Mouse (Mus musculus): Measurements from ENCODE around the gene Slc17a1. TPM values are rescaled to one million over a fixed set of nuclear protein-coding genes. Genes with fewer than 3 reads are reported as not detected.

Gene Slc17a1
- polyA plus RNA-seq, 1 experiment, result not detected

- no peak for DNase-seq
- WGBS, result 33% methylated on average over 2 of the region's 2 CpGs
- TF ChIP-seq POLR2A (IDR thresholded peaks at IDR 0.05; ENCODE audit: borderline replicate concordance, extremely low read depth, low read depth, low read length) (no peak), CTCF (IDR thresholded peaks at IDR 0.05; ENCODE audit: insufficient read depth, low read length) (peak; percentile 34; the same call in 1 of the 2 replicates)
These were observed 18.0 kb downstream of the Slc17a1 start for GRCm38 (mm10) chr13:23885540-23885939.

GRCm38 (mm10) chr13:23887026-23887725, 19.6 kb downstream of the Slc17a1 start:
- WGBS, result 49% methylated on average over 3 of the region's 3 CpGs
- TF ChIP-seq POLR2A (IDR thresholded peaks at IDR 0.05; ENCODE audit: borderline replicate concordance, extremely low read depth, low read depth, low read length), result no peak
- TF ChIP-seq CTCF (IDR thresholded peaks at IDR 0.05; ENCODE audit: insufficient read depth, low read length), result no peak
- Histone ChIP-seq H3K4me1 (ENCODE audit: control insufficient read depth, insufficient read depth, low read length) (no peaks in the 10 kb centered on the region), H3K4me3 (replicated peaks; ENCODE audit: extremely low read depth, low read depth, low read length) (no peak overlapping the region)
- no peak for DNase-seq

More at GRCm38 (mm10) chr13:23885540-23885939, 18.0 kb downstream of the Slc17a1 start:
- no peaks in the 10 kb centered on the region for H3K4me1 ChIP-seq (ENCODE audit: control insufficient read depth, insufficient read depth, low read length)
- no peak overlapping the region for H3K4me3 ChIP-seq (replicated peaks; ENCODE audit: extremely low read depth, low read depth, low read length)

GRCm38 (mm10) chr13:23889011-23889605, 21.6 kb downstream of the Slc17a1 start:
- WGBS, result 63% methylated on average over 6 of the region's 6 CpGs
- H3K4me1 ChIP-seq (ENCODE audit: control insufficient read depth, insufficient read depth, low read length), result no peaks in the 10 kb centered on the region
- H3K4me3 ChIP-seq (replicated peaks; ENCODE audit: extremely low read depth, low read depth, low read length), result no peak overlapping the region
- no peak for DNase-seq
- TF ChIP-seq CTCF (IDR thresholded peaks at IDR 0.05; ENCODE audit: insufficient read depth, low read length), result no peak
- no peak for TF ChIP-seq POLR2A (IDR thresholded peaks at IDR 0.05; ENCODE audit: borderline replicate concordance, extremely low read depth, low read depth, low read length)

- Histone ChIP-seq H3K4me1 (ENCODE audit: control insufficient read depth, insufficient read depth, low read length) (no peaks in the 10 kb centered on the region), H3K4me3 (replicated peaks; ENCODE audit: extremely low read depth, low read depth, low read length) (no peak overlapping the region)
- no peak for DNase-seq
- TF ChIP-seq POLR2A (IDR thresholded peaks at IDR 0.05; ENCODE audit: borderline replicate concordance, extremely low read depth, low read depth, low read length), result no peak
- no peak for TF ChIP-seq CTCF (IDR thresholded peaks at IDR 0.05; ENCODE audit: insufficient read depth, low read length)
- WGBS, result 54% methylated on average over 9 of the region's 9 CpGs
These were observed 25.2 kb downstream of the Slc17a1 start for GRCm38 (mm10) chr13:23892592-23893268.

- no peak overlapping the region for H3K4me3 ChIP-seq (replicated peaks; ENCODE audit: extremely low read depth, low read depth, low read length)
- TF ChIP-seq POLR2A (IDR thresholded peaks at IDR 0.05; ENCODE audit: borderline replicate concordance, extremely low read depth, low read depth, low read length) (no peak), CTCF (IDR thresholded peaks at IDR 0.05; ENCODE audit: insufficient read depth, low read length) (no peak)
These were observed 25.7 kb downstream of the Slc17a1 start for GRCm38 (mm10) chr13:23893269-23893593.

GRCm38 (mm10) chr13:23898242-23898641, 30.7 kb downstream of the Slc17a1 start:
- TF ChIP-seq POLR2A (IDR thresholded peaks at IDR 0.05; ENCODE audit: borderline replicate concordance, extremely low read depth, low read depth, low read length), result no peak
- no peak for TF ChIP-seq CTCF (IDR thresholded peaks at IDR 0.05; ENCODE audit: insufficient read depth, low read length)
- Histone ChIP-seq H3K4me3 (replicated peaks; ENCODE audit: extremely low read depth, low read depth, low read length) (no peak overlapping the region), H3K4me1 (ENCODE audit: control insufficient read depth, insufficient read depth, low read length) (0 out of 2 replicates have a peak, but pooled peaks cover 3% of the 10 kb centered on the region)
- 29% methylated on average over 6 of the region's 6 CpGs for WGBS
- DNase-seq, result no peak

More at GRCm38 (mm10) chr13:23893269-23893593, 25.7 kb downstream of the Slc17a1 start:
- WGBS, result 78% methylated on average over 4 of the region's 4 CpGs
- 0 out of 2 replicates have a peak, but pooled peaks cover 3% of the 10 kb centered on the region for H3K4me1 ChIP-seq (ENCODE audit: control insufficient read depth, insufficient read depth, low read length)
- DNase-seq, result no peak

GRCm38 (mm10) chr13:23906906-23907305, 39.4 kb downstream of the Slc17a1 start:
- Histone ChIP-seq H3K4me3 (replicated peaks; ENCODE audit: extremely low read depth, low read depth, low read length) (no peak overlapping the region), H3K4me1 (ENCODE audit: control insufficient read depth, insufficient read depth, low read length) (no peaks in the 10 kb centered on the region)
- TF ChIP-seq POLR2A (IDR thresholded peaks at IDR 0.05; ENCODE audit: borderline replicate concordance, extremely low read depth, low read depth, low read length), result no peak
- no peak for TF ChIP-seq CTCF (IDR thresholded peaks at IDR 0.05; ENCODE audit: insufficient read depth, low read length)
- 90% methylated on average over 5 of the region's 5 CpGs for WGBS
- DNase-seq, result no peak

- DNase-seq, result no peak
- TF ChIP-seq POLR2A (IDR thresholded peaks at IDR 0.05; ENCODE audit: borderline replicate concordance, extremely low read depth, low read depth, low read length), result no peak
- TF ChIP-seq CTCF (IDR thresholded peaks at IDR 0.05; ENCODE audit: insufficient read depth, low read length), result no peak
- H3K4me3 ChIP-seq (replicated peaks; ENCODE audit: extremely low read depth, low read depth, low read length), result no peak overlapping the region
- WGBS, result 69% methylated on average over 5 of the region's 5 CpGs
- no peaks in the 10 kb centered on the region for H3K4me1 ChIP-seq (ENCODE audit: control insufficient read depth, insufficient read depth, low read length)
These were observed 42.6 kb downstream of the Slc17a1 start for GRCm38 (mm10) chr13:23910121-23910520.

- Histone ChIP-seq H3K4me3 (replicated peaks; ENCODE audit: extremely low read depth, low read depth, low read length) (no peak overlapping the region), H3K4me1 (ENCODE audit: control insufficient read depth, insufficient read depth, low read length) (no peaks in the 10 kb centered on the region)
- no peak for TF ChIP-seq CTCF (IDR thresholded peaks at IDR 0.05; ENCODE audit: insufficient read depth, low read length)
- no peak for TF ChIP-seq POLR2A (IDR thresholded peaks at IDR 0.05; ENCODE audit: borderline replicate concordance, extremely low read depth, low read depth, low read length)
- WGBS, result 53% methylated on average over 5 of the region's 5 CpGs
- DNase-seq, result no peak
These were observed 43.8 kb downstream of the Slc17a1 start for GRCm38 (mm10) chr13:23911335-23911734.
